Mouse (Mus musculus) adrenal gland, adult 18-20 months (tissue): ENCODE results near the gene Ano8. TPM values are rescaled to one million over a fixed set of nuclear protein-coding genes. Genes with fewer than 3 reads are reported as not detected.
A peak's percentile ranks its signal among the peaks of the same experiment; 100 is the strongest.

Source experiments
- DNase-seq, 2 experiments: peaks; one replicate each; pipeline ENCODE4 v3.0.0; 2021 to 2022; ENCODE audit warnings: low spot score in 2 of 2
- total RNA-seq, 2 experiments: library from RNA; stranded (reverse); gene quantifications; 1 replicate in 1 of 2; 2 replicates in 1 of 2; pipeline ENCODE4 v1.2.3; 2021

Gene Ano8
- total RNA-seq, 2 experiments from 2014 or later: 13.6 to 13.9 TPM

- DNase-seq: no peak
Observed at GRCm38 (mm10) chr8:71504349-71504748, 18.6 kb upstream of the Ano8 start.

- no peak for DNase-seq
Observed at GRCm38 (mm10) chr8:71498816-71499690, 13.3 kb upstream of the Ano8 start.

GRCm38 (mm10) chr8:71497881-71498501, 12.2 kb upstream of the Ano8 start:
- DNase-seq: no peak

- no peak for DNase-seq
Observed at GRCm38 (mm10) chr8:71497077-71497645, 11.4 kb upstream of the Ano8 start.

GRCm38 (mm10) chr8:71496481-71496880, 10.7 kb upstream of the Ano8 start:
- DNase-seq: peak; percentile 92 to 94

GRCm38 (mm10) chr8:71495811-71496210, 10.0 kb upstream of the Ano8 start:
- DNase-seq: no peak

GRCm38 (mm10) chr8:71495039-71495438, 9.3 kb upstream of the Ano8 start:
- peak; percentile 85 to 89 for DNase-seq

GRCm38 (mm10) chr8:71488454-71488853, 2.7 kb upstream of the Ano8 start:
- DNase-seq: peak; percentile 80 to 81

GRCm38 (mm10) chr8:71487691-71488445, 2.1 kb upstream of the Ano8 start, which contains the start of gene Gtpbp3:
Gene Gtpbp3 (plus strand): TSS chr8:71488103.
- peak; percentile 78 for DNase-seq

GRCm38 (mm10) chr8:71486136-71486529, 370 bp upstream of the Ano8 start:
- DNase-seq: no peak

- no peak for DNase-seq
Observed at GRCm38 (mm10) chr8:71484736-71485135, 1.0 kb downstream of the Ano8 start.

GRCm38 (mm10) chr8:71483932-71484331, 1.8 kb downstream of the Ano8 start:
- DNase-seq: no peak

- DNase-seq: no peak
Observed at GRCm38 (mm10) chr8:71478943-71479342, 6.8 kb downstream of the Ano8 start.

GRCm38 (mm10) chr8:71477196-71477845, 8.4 kb downstream of the Ano8 start:
- DNase-seq: no peak

GRCm38 (mm10) chr8:71476099-71476940, 9.4 kb downstream of the Ano8 start:
- DNase-seq: peak; percentile 84

- no peak for DNase-seq
Observed at GRCm38 (mm10) chr8:71475702-71476075, 10.1 kb downstream of the Ano8 start.

GRCm38 (mm10) chr8:71474785-71475701, 10.7 kb downstream of the Ano8 start:
- no peak for DNase-seq

- no peak for DNase-seq
Observed at GRCm38 (mm10) chr8:71474344-71474743, 11.4 kb downstream of the Ano8 start.
